Mouse (Mus musculus): ENCODE data around the gene Lrp1.
A peak's percentile ranks its signal among the peaks of the same experiment; 100 is the strongest.

The Lrp1 gene

DNA sequence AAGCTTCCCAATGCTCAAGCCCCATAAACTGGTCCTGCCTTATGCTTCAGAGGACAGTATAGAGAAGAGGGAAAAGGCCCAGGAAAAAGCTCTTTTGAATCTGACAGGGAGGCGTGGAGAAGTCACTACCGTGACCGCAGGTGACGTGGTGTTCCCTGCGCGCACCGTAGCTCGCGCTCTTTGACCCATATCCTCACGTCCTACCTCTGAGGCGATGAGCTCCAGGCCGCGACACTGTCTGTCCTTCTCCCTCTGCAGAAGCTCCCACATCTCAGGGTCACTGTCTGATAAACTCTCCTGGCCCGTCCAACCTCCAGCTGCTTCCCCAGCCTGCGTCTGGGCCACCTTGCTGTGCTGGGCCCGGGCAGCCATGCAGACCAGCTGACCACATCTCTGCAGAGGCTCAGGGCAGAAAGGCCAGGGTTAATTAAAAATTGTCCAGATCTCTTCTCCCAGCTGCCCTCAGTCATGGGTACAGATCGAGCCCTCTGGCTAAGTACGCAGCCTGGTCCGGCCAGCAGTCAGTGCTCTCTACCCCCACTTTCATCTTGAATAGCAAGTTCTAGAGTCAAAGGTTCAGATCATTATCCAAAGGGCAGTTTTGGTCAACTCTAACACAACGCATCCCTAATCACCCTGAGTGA lies 100.1 kb downstream of the Lrp1 start:
- no peak for DNase-seq (ENCODE audit: low spot score in 2 of 2)

GRCm38 (mm10) chr10:127519903-127520713 lies 100.8 kb downstream of the Lrp1 start:
- DNase-seq (ENCODE audit: low spot score in 2 of 2), result no peak

GRCm38 (mm10) chr10:127519041-127519701 lies 101.8 kb downstream of the Lrp1 start:
- no peak for DNase-seq (ENCODE audit: low spot score in 2 of 2)

- no peak for DNase-seq (ENCODE audit: low spot score in 2 of 2)
Observed at GRCm38 (mm10) chr10:127517941-127518340, 103.0 kb downstream of the Lrp1 start.

GRCm38 (mm10) chr10:127516576-127517260 lies 104.2 kb downstream of the Lrp1 start:
- DNase-seq (ENCODE audit: low spot score in 2 of 2), result no peak

DNA sequence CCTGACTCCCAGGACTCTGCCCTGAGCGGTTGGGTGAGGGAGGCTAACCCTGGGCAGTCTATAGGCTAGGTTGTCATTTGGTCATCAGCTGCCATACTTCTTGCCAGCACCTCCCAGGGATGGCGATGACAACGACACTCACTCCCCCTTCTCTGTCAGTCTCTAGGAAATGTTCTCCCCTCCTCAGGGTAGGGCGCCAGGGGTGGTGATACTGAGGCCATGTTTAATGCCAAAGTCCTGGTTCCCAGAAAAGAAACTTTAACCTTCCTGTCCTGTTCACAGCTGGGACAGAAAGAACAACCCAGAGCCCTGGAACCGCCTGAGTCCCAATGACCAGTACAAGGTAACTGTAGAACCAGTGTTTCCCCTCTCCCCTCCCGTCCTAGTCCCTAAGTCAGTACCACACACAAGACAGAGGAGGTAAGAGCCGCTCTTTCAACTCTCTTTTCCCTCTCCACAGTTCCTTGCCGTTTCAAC lies 104.9 kb downstream of the Lrp1 start:
- no peak for DNase-seq (ENCODE audit: low spot score in 2 of 2)

DNA sequence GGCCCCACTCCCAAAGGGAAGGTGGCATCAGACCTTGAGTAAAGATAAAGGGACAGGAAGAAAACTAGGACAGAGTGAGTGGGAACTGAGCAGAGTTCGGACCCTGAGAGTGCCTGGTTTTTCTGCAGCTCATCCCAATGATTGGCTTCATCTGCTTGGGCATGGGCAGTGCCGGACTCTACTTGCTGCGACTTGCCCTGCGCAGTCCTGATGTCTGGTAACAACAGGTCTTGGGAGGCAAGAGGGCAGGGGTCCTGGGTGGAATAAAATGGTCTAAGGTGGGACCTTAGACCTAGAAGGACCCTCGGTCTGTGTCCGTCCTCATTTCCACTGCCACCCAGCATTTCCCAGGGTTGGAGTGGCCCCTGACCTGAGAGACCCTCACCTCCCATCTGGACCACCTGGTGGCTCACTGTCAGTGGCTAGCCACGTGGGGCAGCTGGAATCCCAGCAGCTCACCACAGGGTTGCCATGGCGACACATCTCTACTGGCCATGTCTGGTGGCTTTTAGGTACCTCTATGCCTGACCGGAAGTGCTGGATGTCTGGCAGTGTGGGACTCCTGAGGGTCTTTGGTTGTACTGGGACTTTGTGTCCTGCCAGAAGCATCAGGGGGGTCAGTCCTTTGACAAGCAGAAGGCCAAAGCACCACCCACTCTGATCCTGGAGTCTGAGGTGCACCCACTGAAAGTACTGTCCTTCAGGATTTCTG lies 105.5 kb downstream of the Lrp1 start:
- DNase-seq (ENCODE audit: low spot score in 2 of 2), result no peak

- no peak for DNase-seq (ENCODE audit: low spot score in 2 of 2)
Observed at GRCm38 (mm10) chr10:127514764-127515163, 106.2 kb downstream of the Lrp1 start, which contains the start of gene Ndufa4l2. TSS of gene Ndufa4l2 (plus strand) at chr10:127514967.

GRCm38 (mm10) chr10:127514111-127514698 lies 106.7 kb downstream of the Lrp1 start:
- no peak for DNase-seq (ENCODE audit: low spot score in 2 of 2)

GRCm38 (mm10) chr10:127513501-127514091 lies 107.4 kb downstream of the Lrp1 start:
- no peak for DNase-seq (ENCODE audit: low spot score in 2 of 2)

GRCm38 (mm10) chr10:127512813-127513212 lies 108.1 kb downstream of the Lrp1 start:
- DNase-seq (ENCODE audit: low spot score in 2 of 2), result peak; percentile 93 to 94

DNA sequence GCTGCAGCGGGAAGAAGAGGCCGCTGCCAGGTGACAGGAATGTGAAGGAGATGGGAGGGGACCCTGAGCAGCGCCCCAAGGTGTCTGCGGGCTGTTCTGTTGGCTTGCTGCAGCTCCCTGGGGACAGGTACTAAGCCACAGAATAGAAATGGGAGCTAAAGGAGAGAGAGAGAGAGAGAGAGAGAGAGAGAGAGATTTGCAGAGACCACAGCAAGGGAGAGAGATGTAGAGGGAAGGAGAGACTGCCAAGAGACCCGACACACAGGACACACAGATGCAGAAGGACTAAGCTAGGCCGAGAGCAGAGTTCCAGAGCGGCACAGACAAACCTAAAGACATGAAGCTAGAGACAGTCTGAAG lies 108.7 kb downstream of the Lrp1 start:
- DNase-seq (ENCODE audit: low spot score in 2 of 2), result no peak

- DNase-seq (ENCODE audit: low spot score in 2 of 2), result peak in 1 of 2 experiments; percentile 36
Observed at GRCm38 (mm10) chr10:127511634-127512306, 109.2 kb downstream of the Lrp1 start.

- DNase-seq (ENCODE audit: low spot score in 2 of 2), result no peak
Observed at GRCm38 (mm10) chr10:127510895-127511617, 109.9 kb downstream of the Lrp1 start.

- no peak for DNase-seq (ENCODE audit: low spot score in 2 of 2)
Observed at GRCm38 (mm10) chr10:127509837-127510701, 110.9 kb downstream of the Lrp1 start.

DNA sequence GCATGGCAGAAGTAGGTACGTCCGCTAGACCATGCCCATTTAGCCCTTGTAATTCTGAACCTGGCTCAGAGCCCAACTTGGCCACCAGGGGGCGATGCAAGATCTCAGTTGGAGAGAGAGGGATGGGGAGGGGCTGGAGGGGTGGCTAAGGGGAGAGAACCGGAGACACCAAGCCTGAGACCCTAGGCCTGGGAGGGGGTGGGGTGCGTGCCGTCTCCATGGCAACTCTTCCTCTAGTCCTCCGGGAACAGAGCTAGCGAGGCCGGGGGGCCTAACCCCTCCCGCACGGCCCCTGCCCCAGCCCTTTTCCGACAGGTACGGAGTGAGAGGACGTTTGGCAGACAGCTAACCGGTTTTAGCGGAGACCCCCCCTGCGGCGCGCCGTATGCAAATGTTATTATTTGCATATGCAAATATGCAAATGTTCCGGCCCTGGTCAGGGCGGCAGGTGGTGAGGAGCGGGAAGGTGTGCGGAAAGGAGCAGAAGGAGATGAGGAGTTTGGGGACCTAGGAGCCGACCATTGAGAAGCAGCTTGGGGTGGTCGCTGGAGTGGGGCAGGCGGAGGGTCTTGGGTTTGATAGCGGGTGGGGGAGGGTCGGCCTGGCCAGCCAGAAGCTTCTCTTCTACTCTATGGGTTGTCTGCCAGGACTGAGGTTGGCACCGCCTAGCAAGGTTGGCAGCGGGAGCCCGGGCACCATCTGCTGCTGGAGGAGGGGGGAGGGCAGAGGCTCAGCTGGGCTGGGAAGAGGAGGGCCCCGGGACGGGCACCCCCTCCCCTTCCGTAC lies 111.7 kb downstream of the Lrp1 start:
- peak; percentile 65 to 79 for DNase-seq (ENCODE audit: low spot score in 2 of 2)

GRCm38 (mm10) chr10:127508239-127508638 lies 112.7 kb downstream of the Lrp1 start:
- DNase-seq (ENCODE audit: low spot score in 2 of 2), result peak; percentile 52 to 70

Measured in urinary bladder, postnatal 36 days (tissue).